In genomic region chr3:105113859-105114258, GRCm38 (mm10) we compare ENCODE assay signal across 31 mouse cellular contexts. TPM values are rescaled to one million over a fixed set of nuclear protein-coding genes. Genes with fewer than 3 reads are reported as not detected.
A peak's percentile ranks its signal among the peaks of the same experiment; 100 is the strongest.
DNase-seq lines count a peak whose midpoint lies in the region; ATAC-seq and TF ChIP-seq lines count a peak whose summit lies in the region.
"Had no signal": no experiment of that assay in that cellular context is flagged by ENCODE, and none has a peak within 500 bp of the region (broad histone marks: within the 10 kb centered on the region; RNA-seq: fewer than 3 reads in every experiment).

No protein-coding gene starts in this region.

- ATAC-seq in forebrain, postnatal 0 days = peak; percentile 20; the same call in 1 of the 2 replicates
- ATAC-seq in forebrain, embryonic 13.5 days = no peak

- DNase-seq in forebrain, postnatal 0 days = no peak
- peak; percentile 92 for DNase-seq in brain, adult 2 months (ENCODE audit: low read depth, low spot score)
- peak; percentile 70 to 82 for DNase-seq in cerebellum, adult 2 months
- peak; percentile 81 to 83 for DNase-seq in cerebellum, postnatal 14 days
- no peak for DNase-seq in right cerebral cortex, postnatal 36 days (ENCODE audit: low spot score in 2 of 2)
- no peak for DNase-seq in spleen, postnatal 36 days (ENCODE audit: low spot score in 2 of 2)

- no peaks in the 10 kb centered on the region for H3K9me3 ChIP-seq in forebrain, postnatal 0 days (ENCODE audit: low read length)
- H3K9me3 ChIP-seq in forebrain, embryonic 13.5 days (replicated peaks) = no peaks in the 10 kb centered on the region
- H3K9me3 ChIP-seq: forebrain, embryonic 10.5 days; G1E; heart, embryonic 10.5 days; hindbrain, embryonic 13.5 days; limb, embryonic 10.5 days; limb, embryonic 15.5 days; liver, embryonic 13.5 days; neural tube, embryonic 13.5 days had no signal

- no peak overlapping the region for H3K4me3 ChIP-seq in forebrain, postnatal 0 days (ENCODE audit: low read depth, low read length)
- no peak overlapping the region for H3K4me3 ChIP-seq in forebrain, embryonic 13.5 days
- H3K4me3 ChIP-seq in cerebellum, adult 2 months (replicated peaks; ENCODE audit: insufficient read depth, low read depth, low read length) = no peak overlapping the region
- H3K4me3 ChIP-seq: embryonic facial prominence, embryonic 13.5 days; forebrain, embryonic 10.5 days; heart, embryonic 10.5 days; hindbrain, embryonic 13.5 days; limb, embryonic 10.5 days; limb, embryonic 15.5 days; liver, embryonic 13.5 days; neural tube, embryonic 13.5 days had no signal

- TF ChIP-seq CTCF in forebrain, postnatal 0 days (IDR thresholded peaks at IDR 0.05; ENCODE audit: low read depth) = no peak
- no peak for TF ChIP-seq CTCF in cerebellum, adult 2 months (IDR thresholded peaks at IDR 0.05; ENCODE audit: borderline replicate concordance, insufficient read depth, low read depth, low read length)

- no peak overlapping the region for H3K4me2 ChIP-seq in forebrain, postnatal 0 days (ENCODE audit: low read depth)
- no peak overlapping the region for H3K4me2 ChIP-seq in forebrain, embryonic 13.5 days
- H3K4me2 ChIP-seq: embryonic facial prominence, embryonic 13.5 days; hindbrain, embryonic 13.5 days; limb, embryonic 15.5 days; liver, embryonic 13.5 days; neural tube, embryonic 13.5 days had no signal

- WGBS in forebrain, postnatal 0 days = 84% methylated on average over 4 of the region's 4 CpGs
- WGBS in forebrain, embryonic 13.5 days = 89% methylated on average over 4 of the region's 4 CpGs
- WGBS in cerebellum, adult 2 months = 20% methylated on average over 4 of the region's 4 CpGs

- no peak overlapping the region for H3K27ac ChIP-seq in forebrain, postnatal 0 days (ENCODE audit: low read depth, low read length)
- H3K27ac ChIP-seq in forebrain, embryonic 13.5 days = no peak overlapping the region
- H3K27ac ChIP-seq in cerebellum, adult 2 months (ENCODE audit: insufficient read depth, low read length) = 0 out of 2 replicates have a peak overlapping the region, but pooled peaks have one; percentile 14
- H3K27ac ChIP-seq: embryonic facial prominence, embryonic 13.5 days; forebrain, embryonic 10.5 days; heart, embryonic 10.5 days; hindbrain, embryonic 13.5 days; limb, embryonic 10.5 days; limb, embryonic 15.5 days; liver, embryonic 13.5 days; macrophage; neural tube, embryonic 13.5 days had no signal

- no peak overlapping the region for H3K9ac ChIP-seq in forebrain, postnatal 0 days
- H3K9ac ChIP-seq in forebrain, embryonic 13.5 days = no peak overlapping the region
- H3K9ac ChIP-seq: embryonic facial prominence, embryonic 13.5 days; hindbrain, embryonic 13.5 days; limb, embryonic 15.5 days; liver, embryonic 13.5 days; neural tube, embryonic 13.5 days had no signal

- H3K36me3 ChIP-seq in forebrain, postnatal 0 days (ENCODE audit: insufficient read depth) = no peaks in the 10 kb centered on the region
- no peaks in the 10 kb centered on the region for H3K36me3 ChIP-seq in forebrain, embryonic 13.5 days (ENCODE audit: poor library complexity, severe bottlenecking)
- H3K36me3 ChIP-seq: embryonic facial prominence, embryonic 13.5 days; forebrain, embryonic 10.5 days; G1E; heart, embryonic 10.5 days; hindbrain, embryonic 13.5 days; limb, embryonic 10.5 days; limb, embryonic 15.5 days; liver, embryonic 13.5 days; neural tube, embryonic 13.5 days had no signal

- H3K4me1 ChIP-seq in forebrain, postnatal 0 days (ENCODE audit: insufficient read depth) = no peaks in the 10 kb centered on the region
- no peaks in the 10 kb centered on the region for H3K4me1 ChIP-seq in forebrain, embryonic 13.5 days
- H3K4me1 ChIP-seq in cerebellum, adult 2 months (ENCODE audit: control insufficient read depth, insufficient read depth, low read length) = peaks cover 29% of the 10 kb centered on the region
- H3K4me1 ChIP-seq: liver, embryonic 13.5 days had no signal

- TF ChIP-seq POLR2A in cerebellum, adult 2 months (IDR thresholded peaks at IDR 0.05; ENCODE audit: borderline replicate concordance, insufficient read depth, low read length) = no peak

- H3K27me3 ChIP-seq in forebrain, postnatal 0 days (ENCODE audit: insufficient read depth, low read length) = no peaks in the 10 kb centered on the region
- no peaks in the 10 kb centered on the region for H3K27me3 ChIP-seq in forebrain, embryonic 13.5 days
- no peaks in the 10 kb centered on the region for H3K27me3 ChIP-seq in cerebellum, adult 2 months (ENCODE audit: control insufficient read depth, insufficient read depth, low read length)
- H3K27me3 ChIP-seq: hindbrain, embryonic 13.5 days; limb, embryonic 15.5 days; liver, embryonic 13.5 days; neural tube, embryonic 13.5 days had no signal

RNA-seq across cellular contexts. Expression of gene 4930564D02Rik, which starts 47.2 kb away (rescaled TPM):
- total RNA-seq in forebrain, postnatal 0 days (2014; rRNA removed) = not detected in 2 replicates
- not detected in 2 replicates for polyA plus RNA-seq in forebrain, postnatal 0 days (2015; fragmentation: Nextera tagmentation; extraction: Ambion mirVana)
- not detected in 2 replicates for polyA plus RNA-seq in forebrain, embryonic 13.5 days (2015; fragmentation: Nextera tagmentation; extraction: Ambion mirVana)
- not detected in 2 replicates for polyA plus RNA-seq in cerebellum, adult 2 months (2012; rRNA removed)
- total RNA-seq: adrenal gland, adult 8-10 months; adrenal gland, postnatal 4 days; common myeloid progenitor, adult 5-6 weeks; G1E; gastrocnemius, postnatal 14 days; heart, postnatal 4 days; layer of hippocampus, postnatal 36 days; left cerebral cortex, postnatal 10 days had no signal
- polyA plus RNA-seq: embryonic facial prominence, embryonic 13.5 days; forebrain, embryonic 10.5 days; forebrain, embryonic 16.5 days; G1E; heart, embryonic 10.5 days; heart, embryonic 16.5 days; hindbrain, embryonic 13.5 days; intestine, embryonic 16.5 days; large intestine, adult 2 months; limb, embryonic 10.5 days; limb, embryonic 15.5 days; liver, embryonic 13.5 days; lung, postnatal 0 days; macrophage; neural tube, embryonic 13.5 days; small intestine, adult 2 months; thymus, adult 2 months had no signal

Comparison
In these comparisons a context has a peak if more than half of its experiments do, and no peak if none do; other contexts are left out.
1. DNase-seq: peak in brain, adult 2 months (single experiment), cerebellum, adult 2 months (2 of 2) and cerebellum, postnatal 14 days (2 of 2); none in forebrain, postnatal 0 days (single experiment), right cerebral cortex, postnatal 36 days (0 of 2) and spleen, postnatal 36 days (0 of 2).